Mouse (Mus musculus) thymus, postnatal 14 days (tissue): ENCODE data around the gene Mmp2.

Experiments
- DNase-seq: peaks from one replicate; pipeline ENCODE4 v3.0.0; 2021

The Mmp2 gene

DNA sequence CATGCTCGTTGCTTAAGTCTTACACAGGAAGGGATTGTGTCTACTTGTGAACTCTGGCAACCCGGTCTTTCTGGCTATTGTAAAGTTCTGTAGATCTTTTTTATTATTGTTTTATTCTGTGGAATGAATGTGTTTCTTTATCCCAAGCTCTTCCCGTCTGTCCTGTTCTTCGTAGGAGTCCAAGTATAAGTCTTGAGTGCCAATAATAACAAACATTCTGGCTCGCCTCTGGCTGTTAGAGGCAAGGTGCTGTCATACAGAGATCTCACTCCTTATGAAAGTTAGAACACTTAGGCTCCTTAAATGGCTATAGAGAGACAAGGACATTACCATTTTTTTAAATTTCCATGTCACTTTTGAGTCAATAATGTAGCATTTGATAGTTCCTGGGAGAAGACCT is 69.5 kb downstream of the Mmp2 start:
- no peak for DNase-seq

DNA sequence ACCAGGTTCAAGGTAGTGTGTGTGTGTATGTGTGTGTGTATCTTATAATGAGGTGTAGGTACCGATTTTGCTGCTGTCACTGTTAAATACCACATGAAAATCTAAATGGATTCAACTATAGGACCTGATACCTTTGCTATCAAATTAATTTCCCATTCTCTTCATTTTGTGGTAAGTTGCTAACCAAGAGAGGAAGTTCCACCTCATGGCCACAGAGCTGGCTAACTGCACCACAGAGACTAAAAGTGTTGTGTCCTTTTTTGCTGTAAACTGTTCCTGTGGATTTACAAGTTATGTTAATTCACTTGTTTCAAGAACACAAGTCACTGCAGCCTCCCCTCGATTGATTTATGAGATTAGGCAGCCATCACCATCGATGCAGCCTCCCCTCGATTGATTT is 70.7 kb downstream of the Mmp2 start:
- no peak for DNase-seq

DNA sequence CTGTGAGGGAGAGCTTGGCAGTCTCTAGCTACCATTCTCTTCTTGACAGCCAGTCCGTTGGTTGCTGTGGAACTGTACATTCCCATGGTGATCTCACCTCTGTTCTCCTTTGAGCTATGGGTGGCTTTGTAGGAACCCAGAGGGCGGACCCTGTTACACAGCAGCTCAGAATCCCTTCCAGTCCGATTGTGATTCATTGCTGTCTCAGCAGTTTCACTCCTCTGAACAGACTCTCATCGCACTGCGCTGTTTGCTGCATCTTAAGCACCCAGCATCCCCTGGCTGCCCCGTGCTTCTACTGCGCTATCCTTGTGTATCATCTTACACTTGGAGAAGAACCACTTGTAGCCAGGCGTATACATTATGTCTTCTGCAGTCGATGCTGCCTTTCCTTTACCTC is 72.5 kb downstream of the Mmp2 start:
- no peak for DNase-seq

DNA sequence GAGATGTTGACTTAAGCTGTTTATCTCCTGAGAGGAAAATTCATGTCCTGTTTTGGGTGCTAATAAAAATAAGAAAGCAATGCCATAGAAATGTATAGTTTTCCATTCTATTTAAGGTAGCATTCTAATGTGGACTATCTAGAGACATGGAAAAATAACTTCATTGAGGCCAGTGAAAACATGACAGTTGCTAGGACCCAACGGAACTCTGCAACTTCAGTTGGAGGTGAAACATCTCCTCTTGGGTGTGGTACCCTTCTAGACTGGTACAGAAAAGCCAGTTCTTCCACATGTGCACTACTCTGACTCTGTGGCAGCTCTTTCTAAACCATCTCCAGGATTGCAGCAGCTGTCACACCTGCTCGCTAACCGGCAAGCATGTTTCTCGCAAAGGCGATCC is 74.0 kb downstream of the Mmp2 start, which contains the start of gene Capns2:
Gene Capns2, plus strand, starts transcription at position 301 of the 400 bp plus-strand sequence.
- DNase-seq = no peak

DNA sequence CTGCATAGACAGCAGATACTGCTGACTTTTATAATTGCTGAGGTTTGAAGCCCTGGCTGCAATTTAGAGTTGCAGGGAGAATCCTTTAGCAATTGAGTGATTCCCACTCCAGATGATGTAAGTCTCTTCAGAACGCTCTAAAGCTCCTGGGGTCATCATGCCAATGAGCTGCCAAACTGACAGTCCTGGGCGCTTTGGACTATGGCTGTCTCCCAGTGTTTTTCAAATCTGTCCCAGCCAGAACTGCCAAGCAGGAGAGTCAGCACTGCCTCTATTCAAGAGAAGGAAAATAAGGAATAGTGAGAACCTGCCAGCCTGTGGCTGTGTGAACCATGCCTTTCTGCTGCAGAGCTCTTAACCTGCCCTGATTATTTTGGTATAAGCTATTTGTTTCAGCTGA is 75.9 kb downstream of the Mmp2 start:
- DNase-seq = no peak
